Mouse (Mus musculus) thymus, postnatal 14 days (tissue): Measurements from ENCODE around the gene Wdr49.
A peak's percentile ranks its signal among the peaks of the same experiment; 100 is the strongest.

Experiments used
- DNase-seq: peaks from one replicate; pipeline ENCODE4 v3.0.0; 2021

Gene Wdr49

GRCm38 (mm10) chr3:75482056-75482455, at the start of gene Wdr49:
Gene Wdr49 (minus strand): TSS chr3:75482156.
- DNase-seq: no peak

GRCm38 (mm10) chr3:75531074-75531473, 49.1 kb upstream of the Wdr49 start:
- DNase-seq: no peak

- no peak for DNase-seq
These were observed 40.6 kb upstream of the Wdr49 start for GRCm38 (mm10) chr3:75522527-75522926.

- DNase-seq: no peak
These were observed 39.4 kb upstream of the Wdr49 start for GRCm38 (mm10) chr3:75521314-75521713.

- DNase-seq: peak; percentile 82
These were observed 35.8 kb upstream of the Wdr49 start for GRCm38 (mm10) chr3:75517631-75518250.

- DNase-seq: peak; percentile 27
These were observed 17.3 kb upstream of the Wdr49 start for GRCm38 (mm10) chr3:75498961-75499960.

GRCm38 (mm10) chr3:75492913-75493312, 11.0 kb upstream of the Wdr49 start:
- no peak for DNase-seq

GRCm38 (mm10) chr3:75475106-75475505, 6.8 kb downstream of the Wdr49 start:
- no peak for DNase-seq

GRCm38 (mm10) chr3:75474657-75475056, 7.3 kb downstream of the Wdr49 start:
- no peak for DNase-seq

GRCm38 (mm10) chr3:75468154-75468553, 13.8 kb downstream of the Wdr49 start:
- DNase-seq: no peak

GRCm38 (mm10) chr3:75430564-75431181, 51.3 kb downstream of the Wdr49 start:
- no peak for DNase-seq

GRCm38 (mm10) chr3:75395918-75396317, 86.0 kb downstream of the Wdr49 start:
- no peak for DNase-seq

- no peak for DNase-seq
These were observed 86.6 kb downstream of the Wdr49 start for GRCm38 (mm10) chr3:75395121-75395895.

- no peak for DNase-seq
These were observed 87.5 kb downstream of the Wdr49 start for GRCm38 (mm10) chr3:75394487-75394886.

GRCm38 (mm10) chr3:75381776-75382175, 100.2 kb downstream of the Wdr49 start:
- no peak for DNase-seq

- no peak for DNase-seq
These were observed 128.0 kb downstream of the Wdr49 start for GRCm38 (mm10) chr3:75353972-75354371.

GRCm38 (mm10) chr3:75337196-75337595, 144.8 kb downstream of the Wdr49 start:
- DNase-seq: no peak

- no peak for DNase-seq
These were observed 161.0 kb downstream of the Wdr49 start for GRCm38 (mm10) chr3:75320999-75321398.

GRCm38 (mm10) chr3:75308861-75309260, 173.1 kb downstream of the Wdr49 start:
- DNase-seq: no peak

GRCm38 (mm10) chr3:75308228-75308627, 173.7 kb downstream of the Wdr49 start:
- no peak for DNase-seq

GRCm38 (mm10) chr3:75305584-75305983, 176.4 kb downstream of the Wdr49 start:
- no peak for DNase-seq

- no peak for DNase-seq
These were observed 177.3 kb downstream of the Wdr49 start for GRCm38 (mm10) chr3:75304621-75305020.

GRCm38 (mm10) chr3:75301072-75301471, 180.9 kb downstream of the Wdr49 start:
- DNase-seq: no peak
